Mouse (Mus musculus) heart, adult 18-20 months (tissue): ENCODE data around the gene Babam2. TPM values are rescaled to one million over a fixed set of nuclear protein-coding genes. Genes with fewer than 3 reads are reported as not detected.

Experiments used
- DNase-seq, 2 experiments: peaks; one replicate each; pipeline ENCODE4 v3.0.0; 2021 to 2022; ENCODE audit warnings: mixed read lengths in 1 of 2
- total RNA-seq, 2 experiments: library from RNA; stranded (reverse); gene quantifications; 2 replicates each; pipeline ENCODE4 v1.2.3; 2021

The Babam2 gene
- total RNA-seq, 2 experiments from 2014 or later: 31.5 to 37.7 TPM

- DNase-seq: peak in 1 of 2 experiments; percentile 41
Measured at GRCm38 (mm10) chr5:31882297-31882696, 184.8 kb downstream of the Babam2 start.

- DNase-seq: no peak
Measured at GRCm38 (mm10) chr5:31884962-31885361, 187.5 kb downstream of the Babam2 start.

- no peak for DNase-seq
Measured at GRCm38 (mm10) chr5:31887590-31887989, 190.1 kb downstream of the Babam2 start.

- peak; percentile 52 to 68 for DNase-seq
Measured at GRCm38 (mm10) chr5:31888341-31888740, 190.9 kb downstream of the Babam2 start.

- no peak for DNase-seq
Measured at GRCm38 (mm10) chr5:31892631-31893030, 195.1 kb downstream of the Babam2 start.

GRCm38 (mm10) chr5:31899901-31900300 lies 202.4 kb downstream of the Babam2 start:
- DNase-seq: no peak

- DNase-seq: no peak
Measured at GRCm38 (mm10) chr5:31902144-31902543, 204.7 kb downstream of the Babam2 start.

GRCm38 (mm10) chr5:31902891-31903290 lies 205.4 kb downstream of the Babam2 start:
- DNase-seq: no peak

- peak in 1 of 2 experiments; percentile 23 for DNase-seq
Measured at GRCm38 (mm10) chr5:31904968-31905683, 207.6 kb downstream of the Babam2 start.

GRCm38 (mm10) chr5:31905808-31906207 lies 208.3 kb downstream of the Babam2 start:
- no peak for DNase-seq

GRCm38 (mm10) chr5:31906286-31906951 lies 208.9 kb downstream of the Babam2 start:
- DNase-seq: no peak

- peak in 1 of 2 experiments; percentile 27 for DNase-seq
Measured at GRCm38 (mm10) chr5:31907959-31908358, 210.5 kb downstream of the Babam2 start.

GRCm38 (mm10) chr5:31908818-31909217 lies 211.3 kb downstream of the Babam2 start:
- no peak for DNase-seq

GRCm38 (mm10) chr5:31916241-31916640 lies 218.8 kb downstream of the Babam2 start:
- no peak for DNase-seq

GRCm38 (mm10) chr5:31918566-31918965 lies 221.1 kb downstream of the Babam2 start:
- no peak for DNase-seq

GRCm38 (mm10) chr5:31920129-31920528 lies 222.6 kb downstream of the Babam2 start:
- DNase-seq: no peak

GRCm38 (mm10) chr5:31920890-31921289 lies 223.4 kb downstream of the Babam2 start:
- DNase-seq: no peak

GRCm38 (mm10) chr5:31924075-31924474 lies 226.6 kb downstream of the Babam2 start:
- DNase-seq: no peak

GRCm38 (mm10) chr5:31926551-31926950 lies 229.1 kb downstream of the Babam2 start:
- peak in 1 of 2 experiments; percentile 43 for DNase-seq

GRCm38 (mm10) chr5:31929007-31929406 lies 231.5 kb downstream of the Babam2 start:
- DNase-seq: no peak

- DNase-seq: no peak
Measured at GRCm38 (mm10) chr5:31931127-31931625, 233.7 kb downstream of the Babam2 start.

GRCm38 (mm10) chr5:31931637-31932036 lies 234.2 kb downstream of the Babam2 start:
- no peak for DNase-seq

GRCm38 (mm10) chr5:31933296-31933695 lies 235.8 kb downstream of the Babam2 start:
- DNase-seq: peak; percentile 28 to 60
